Mouse (Mus musculus) stomach, embryonic 16.5 days (tissue): ENCODE results near the gene Stfa2l1. TPM values are rescaled to one million over a fixed set of nuclear protein-coding genes. Genes with fewer than 3 reads are reported as not detected.
"Not testable (repeated sequence)": the region's sequence is repeated elsewhere in the genome, so short reads cannot be mapped to it uniquely, and the experiment has no call there.

Source experiments
- ATAC-seq: fragments of 200-750 bp; cut with Nextera tagmentation; 2 replicates; pipeline ENCODE4 v1.8.0; 2017; ENCODE audit warnings: moderate number of reproducible peaks, moderate TSS enrichment; ENCODE audit not compliant: insufficient read depth, low FRiP score
- H3K27ac ChIP-seq: fragments of 300-500 bp; sonication (generic); 2 replicates; pipeline ENCODE4 v1.5.1; 2014; ENCODE audit warnings: low read length
- H3K27me3 ChIP-seq: fragments of 300-500 bp; sonication (generic); 2 replicates; pipeline ENCODE4 v1.6.1; 2014; ENCODE audit warnings: low read length, control low read depth, mixed read lengths; ENCODE audit not compliant: control insufficient read depth, insufficient read depth
- H3K36me3 ChIP-seq: fragments of 300-500 bp; sonication (generic); 2 replicates; pipeline ENCODE4 v1.6.1; 2014; ENCODE audit warnings: low read length; ENCODE audit not compliant: control insufficient read depth, insufficient read depth
- H3K4me1 ChIP-seq: fragments of 300-500 bp; sonication (generic); 2 replicates; pipeline ENCODE4 v1.6.1; 2014; ENCODE audit warnings: low read length, control low read depth, mixed read lengths; ENCODE audit not compliant: control insufficient read depth, insufficient read depth
- H3K4me2 ChIP-seq: fragments of 300-500 bp; sonication (generic); 2 replicates; pipeline ENCODE4 v1.6.1; 2014; ENCODE audit warnings: low read depth, low read length, mixed read lengths
- H3K4me3 ChIP-seq: fragments of 300-500 bp; sonication (generic); replicated peaks from 2 replicates; pipeline ENCODE4 v1.5.1; 2014; ENCODE audit warnings: mild to moderate bottlenecking, low read length
- H3K9ac ChIP-seq: fragments of 300-500 bp; sonication (generic); 2 replicates; pipeline ENCODE4 v1.6.1; 2014; ENCODE audit warnings: low read length
- H3K9me3 ChIP-seq: fragments of 300-500 bp; sonication (generic); replicated peaks from 2 replicates; pipeline ENCODE4 v1.6.1; 2016; ENCODE audit warnings: low read length, control low read depth; ENCODE audit not compliant: control insufficient read depth
- WGBS: fragments of 180-500 bp; shearing (Covaris S2); extraction: QIAGEN DNeasy Blood & Tissue Kit; methylation state at CpG from one replicate; pipeline ENCODE4 v1.1.7; 2014; 5-methylcytosine and 5-hydroxymethylcytosine counted together
- polyA plus RNA-seq: library from polyadenylated mRNA; unstranded; fragments of >200 nt; fragmentation: Nextera tagmentation; extraction: Ambion mirVana; gene quantifications from 2 replicates; pipeline ENCODE4 v1.2.1, GENCODE M21; 2015

Gene Stfa2l1
- 11.7 and 17.5 TPM in 2 replicates for polyA plus RNA-seq

- Histone ChIP-seq H3K36me3 (no peaks in the 10 kb centered on the region), H3K27me3 (no peaks in the 10 kb centered on the region), H3K4me1 (no peaks in the 10 kb centered on the region), H3K4me3 (no peak within 1 kb of the TSS), H3K4me2 (no peak within 1 kb of the TSS), H3K27ac (no peak within 1 kb of the TSS), H3K9me3 (no peaks in the 10 kb centered on the region), H3K9ac (no peak within 1 kb of the TSS)
- ATAC-seq, result no peak
Observed at GRCm38 (mm10) chr16:36156402-36156975, at the start of gene Stfa2l1. Gene Stfa2l1, plus strand, starts transcription at chr16:36156811.

- not testable (repeated sequence) for H3K9me3 ChIP-seq, H3K36me3 ChIP-seq, H3K4me2 ChIP-seq, ATAC-seq, H3K9ac ChIP-seq, H3K4me1 ChIP-seq, H3K27me3 ChIP-seq, H3K27ac ChIP-seq, H3K4me3 ChIP-seq
Observed at GRCm38 (mm10) chr16:36111486-36111885, 45.1 kb upstream of the Stfa2l1 start.

- H3K4me1 ChIP-seq, H3K4me2 ChIP-seq, H3K27ac ChIP-seq, H3K9ac ChIP-seq, H3K4me3 ChIP-seq, H3K36me3 ChIP-seq, H3K27me3 ChIP-seq, H3K9me3 ChIP-seq, ATAC-seq: not testable (repeated sequence)
- WGBS, result 90% methylated on average over 6 of the region's 6 CpGs
Observed at GRCm38 (mm10) chr16:36115751-36116150, 40.9 kb upstream of the Stfa2l1 start.

- no peak for ATAC-seq
- 73% methylated on average over 7 of the region's 7 CpGs for WGBS
- H3K4me2 ChIP-seq, result no peak overlapping the region
- H3K27me3 ChIP-seq, result no peaks in the 10 kb centered on the region
- H3K27ac ChIP-seq, result no peak overlapping the region
- no peak overlapping the region for H3K9ac ChIP-seq
- H3K9me3 ChIP-seq, result no peaks in the 10 kb centered on the region
- H3K4me1 ChIP-seq, result no peaks in the 10 kb centered on the region
- no peaks in the 10 kb centered on the region for H3K36me3 ChIP-seq
- H3K4me3 ChIP-seq, result no peak overlapping the region
Observed at GRCm38 (mm10) chr16:36128092-36128491, 28.5 kb upstream of the Stfa2l1 start.

GRCm38 (mm10) chr16:36131141-36131540 lies 25.5 kb upstream of the Stfa2l1 start, which contains the start of gene Csta1:
Gene Csta1, minus strand, starts transcription at chr16:36131241.
- Histone ChIP-seq H3K9ac (no peak within 1 kb of the TSS), H3K27ac (peak within 1 kb of the TSS; percentile 47; the same call in 1 of the 2 replicates), H3K9me3 (no peaks in the 10 kb centered on the region), H3K4me3 (no peak within 1 kb of the TSS), H3K4me2 (no peak within 1 kb of the TSS), H3K36me3 (no peaks in the 10 kb centered on the region), H3K4me1 (no peaks in the 10 kb centered on the region), H3K27me3 (no peaks in the 10 kb centered on the region)
- WGBS, result 66% methylated on average over 1 of the region's 1 CpGs
- ATAC-seq, result no peak

- Histone ChIP-seq H3K4me1 (no peaks in the 10 kb centered on the region), H3K4me3 (no peak overlapping the region), H3K9me3 (no peaks in the 10 kb centered on the region), H3K9ac (no peak overlapping the region), H3K27me3 (no peaks in the 10 kb centered on the region), H3K36me3 (no peaks in the 10 kb centered on the region), H3K4me2 (no peak overlapping the region), H3K27ac (no peak overlapping the region)
- no peak for ATAC-seq
- 67% methylated on average over 2 of the region's 2 CpGs for WGBS
Observed at GRCm38 (mm10) chr16:36138201-36138600, 18.4 kb upstream of the Stfa2l1 start.

GRCm38 (mm10) chr16:36167841-36168240 lies 11.2 kb downstream of the Stfa2l1 start:
- not testable (repeated sequence) for ATAC-seq, H3K9me3 ChIP-seq, H3K27ac ChIP-seq, H3K4me2 ChIP-seq, H3K4me1 ChIP-seq, H3K36me3 ChIP-seq, H3K4me3 ChIP-seq, H3K27me3 ChIP-seq, H3K9ac ChIP-seq
- WGBS, result 92% methylated on average over 9 of the region's 10 CpGs

- no peak overlapping the region for H3K4me2 ChIP-seq
- no peaks in the 10 kb centered on the region for H3K4me1 ChIP-seq
- no peak overlapping the region for H3K9ac ChIP-seq
- no peak for ATAC-seq
- H3K9me3 ChIP-seq, result no peaks in the 10 kb centered on the region
- no peak overlapping the region for H3K4me3 ChIP-seq
- no peaks in the 10 kb centered on the region for H3K27me3 ChIP-seq
- no peak overlapping the region for H3K27ac ChIP-seq
- no peaks in the 10 kb centered on the region for H3K36me3 ChIP-seq
Observed at GRCm38 (mm10) chr16:36176108-36176507, 19.5 kb downstream of the Stfa2l1 start.

GRCm38 (mm10) chr16:36179910-36180309 lies 23.3 kb downstream of the Stfa2l1 start:
- Histone ChIP-seq H3K27me3 (no peaks in the 10 kb centered on the region), H3K9me3 (no peaks in the 10 kb centered on the region), H3K4me1 (no peaks in the 10 kb centered on the region), H3K36me3 (no peaks in the 10 kb centered on the region), H3K27ac (no peak overlapping the region), H3K9ac (no peak overlapping the region), H3K4me2 (no peak overlapping the region), H3K4me3 (no peak overlapping the region)
- 85% methylated on average over 2 of the region's 2 CpGs for WGBS
- ATAC-seq, result no peak

GRCm38 (mm10) chr16:36183912-36184311 lies 27.3 kb downstream of the Stfa2l1 start, which contains the start of gene Gm5483:
Gene Gm5483, plus strand, starts transcription at chr16:36184212.
- not testable (repeated sequence) for H3K4me2 ChIP-seq, ATAC-seq, H3K27ac ChIP-seq, H3K9ac ChIP-seq, H3K9me3 ChIP-seq, H3K36me3 ChIP-seq, H3K4me1 ChIP-seq, H3K27me3 ChIP-seq, H3K4me3 ChIP-seq
- WGBS, result 68% methylated on average over 4 of the region's 4 CpGs
